Mouse (Mus musculus): ENCODE measurements around the gene 1810046K07Rik. TPM values are rescaled to one million over a fixed set of nuclear protein-coding genes. Genes with fewer than 3 reads are reported as not detected.

Gene 1810046K07Rik
- polyA plus RNA-seq, 1 experiment from 2014 or later: not detected

DNA sequence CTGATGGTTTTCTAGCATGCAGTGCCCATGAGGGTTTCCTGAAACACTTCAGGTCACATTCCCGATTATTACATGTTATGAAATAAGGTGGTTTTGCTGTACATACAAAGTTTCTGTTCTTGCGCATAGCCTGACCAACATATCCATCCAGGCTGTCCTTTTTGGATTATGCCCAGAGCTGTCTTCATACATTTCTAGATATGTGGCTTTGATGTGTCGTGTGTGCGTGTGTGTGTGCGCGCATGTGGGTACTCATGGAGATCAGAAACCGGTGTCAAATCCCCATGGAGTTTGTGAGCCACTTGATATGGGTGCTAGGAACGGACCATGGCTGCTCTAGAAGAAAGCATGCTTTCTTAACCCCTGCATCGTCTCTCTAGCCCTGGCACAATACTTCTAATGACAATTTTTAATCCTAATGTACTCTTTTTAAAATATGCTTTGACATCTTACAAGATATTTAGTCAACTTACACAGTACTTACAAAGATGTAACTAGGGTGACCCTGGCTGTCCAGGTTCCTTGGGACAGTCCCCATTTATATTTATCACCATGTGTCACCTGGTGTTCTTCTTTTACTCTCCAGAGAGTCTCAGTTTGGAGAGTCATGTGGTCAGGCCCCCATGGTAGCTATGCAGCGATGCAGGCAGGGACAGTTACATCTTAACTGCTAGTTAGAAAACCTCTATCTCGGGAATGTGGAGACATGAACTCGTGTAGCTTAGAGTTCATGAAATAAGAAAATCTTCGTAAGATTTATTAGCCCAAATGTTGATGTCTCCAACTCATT lies 2.9 kb upstream of the 1810046K07Rik start:
- Histone ChIP-seq H3K27ac (ENCODE audit: low read depth, low read length) (no peak overlapping the region), H3K4me3 (ENCODE audit: low read length) (no peak overlapping the region), H3K36me3 (ENCODE audit: control insufficient read depth, insufficient read depth, low read length) (no peaks in the 10 kb centered on the region), H3K9me3 (ENCODE audit: control insufficient read depth, low read length) (no peaks in the 10 kb centered on the region), H3K4me1 (ENCODE audit: control insufficient read depth, insufficient read depth, low read length) (peaks cover 3% of the 10 kb centered on the region; the same call in 1 of the 2 replicates), H3K4me2 (replicated peaks; ENCODE audit: low read depth, low read length) (no peak overlapping the region), H3K9ac (ENCODE audit: low read depth, low read length) (no peak overlapping the region), H3K27me3 (ENCODE audit: control insufficient read depth, insufficient read depth, low read length) (no peaks in the 10 kb centered on the region)
- 85% methylated on average over 13 of the region's 13 CpGs for WGBS
- no peak for ATAC-seq (ENCODE audit: low FRiP score, low TSS enrichment)

DNA sequence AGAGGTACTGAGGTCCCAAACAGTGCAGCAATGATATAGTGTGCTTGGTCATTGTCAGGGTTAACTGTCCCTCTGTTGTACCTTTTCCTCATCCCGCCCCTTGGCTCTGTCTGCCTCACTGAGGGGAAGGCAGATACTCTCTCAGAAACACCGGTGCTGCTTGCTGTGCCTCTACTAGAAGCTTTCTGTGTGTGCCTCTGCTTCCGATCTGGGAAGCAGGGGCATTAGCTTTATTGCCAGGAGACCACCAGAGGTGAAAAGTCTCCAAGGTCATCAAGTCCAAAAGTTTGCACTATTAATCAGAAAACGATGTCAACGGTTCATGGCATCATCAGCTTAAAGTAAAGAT lies 1.2 kb downstream of the 1810046K07Rik start:
- H3K4me2 ChIP-seq (replicated peaks; ENCODE audit: low read depth, low read length): no peak overlapping the region
- no peaks in the 10 kb centered on the region for H3K4me1 ChIP-seq (ENCODE audit: control insufficient read depth, insufficient read depth, low read length)
- no peaks in the 10 kb centered on the region for H3K27me3 ChIP-seq (ENCODE audit: control insufficient read depth, insufficient read depth, low read length)
- H3K27ac ChIP-seq (ENCODE audit: low read depth, low read length): no peak overlapping the region
- H3K9me3 ChIP-seq (ENCODE audit: control insufficient read depth, low read length): no peaks in the 10 kb centered on the region
- 81% methylated on average over 5 of the region's 5 CpGs for WGBS
- H3K9ac ChIP-seq (ENCODE audit: low read depth, low read length): no peak overlapping the region
- no peaks in the 10 kb centered on the region for H3K36me3 ChIP-seq (ENCODE audit: control insufficient read depth, insufficient read depth, low read length)
- no peak overlapping the region for H3K4me3 ChIP-seq (ENCODE audit: low read length)
- no peak for ATAC-seq (ENCODE audit: low FRiP score, low TSS enrichment)

DNA sequence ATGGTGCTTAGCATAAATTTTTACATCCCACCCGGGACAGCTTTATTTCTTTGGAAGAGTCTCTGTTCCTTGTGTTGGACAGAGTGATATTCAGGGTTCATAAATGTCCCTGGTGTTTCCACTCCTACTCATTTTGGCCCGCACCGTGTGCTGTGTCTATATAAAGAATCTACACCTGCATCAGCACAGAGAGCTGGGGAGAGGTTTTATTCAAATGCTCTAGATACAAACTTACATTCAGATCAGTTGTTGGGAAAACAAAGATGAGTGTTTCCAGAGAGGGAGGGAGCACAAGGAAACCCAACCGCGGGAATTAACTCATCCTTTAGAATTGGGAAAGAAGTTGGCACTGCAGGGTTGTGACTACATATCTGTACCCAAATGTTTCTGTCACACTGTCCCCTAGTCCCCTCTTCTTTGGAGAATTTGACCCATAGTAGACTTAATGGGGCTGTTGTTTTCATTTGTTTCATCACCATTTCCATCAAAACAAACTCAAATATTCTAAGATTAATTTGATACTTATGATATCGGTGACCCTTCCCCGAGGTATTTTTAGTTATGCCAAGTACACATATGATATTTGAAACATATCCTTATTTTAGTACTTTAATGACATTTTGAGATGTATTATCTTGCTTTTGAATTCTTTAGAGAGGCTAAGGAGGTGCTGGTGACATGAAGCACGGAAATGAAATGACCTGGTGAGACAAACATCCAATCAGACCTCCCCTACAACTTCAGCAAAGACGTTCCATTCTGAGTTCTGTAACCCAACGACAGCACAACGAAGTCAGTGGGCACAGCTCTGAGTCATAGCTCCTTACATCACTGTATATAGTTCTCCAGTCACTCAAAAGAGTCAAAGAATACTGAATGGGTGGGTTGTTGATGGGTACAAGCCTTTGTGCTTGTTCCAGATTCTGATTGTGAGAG lies 1.8 kb downstream of the 1810046K07Rik start:
- H3K9ac ChIP-seq (ENCODE audit: low read depth, low read length): no peak overlapping the region
- no peak overlapping the region for H3K27ac ChIP-seq (ENCODE audit: low read depth, low read length)
- 83% methylated on average over 11 of the region's 11 CpGs for WGBS
- H3K36me3 ChIP-seq (ENCODE audit: control insufficient read depth, insufficient read depth, low read length): no peaks in the 10 kb centered on the region
- H3K9me3 ChIP-seq (ENCODE audit: control insufficient read depth, low read length): no peaks in the 10 kb centered on the region
- no peak overlapping the region for H3K4me3 ChIP-seq (ENCODE audit: low read length)
- no peak for ATAC-seq (ENCODE audit: low FRiP score, low TSS enrichment)
- no peaks in the 10 kb centered on the region for H3K4me1 ChIP-seq (ENCODE audit: control insufficient read depth, insufficient read depth, low read length)
- no peak overlapping the region for H3K4me2 ChIP-seq (replicated peaks; ENCODE audit: low read depth, low read length)
- no peaks in the 10 kb centered on the region for H3K27me3 ChIP-seq (ENCODE audit: control insufficient read depth, insufficient read depth, low read length)

DNA sequence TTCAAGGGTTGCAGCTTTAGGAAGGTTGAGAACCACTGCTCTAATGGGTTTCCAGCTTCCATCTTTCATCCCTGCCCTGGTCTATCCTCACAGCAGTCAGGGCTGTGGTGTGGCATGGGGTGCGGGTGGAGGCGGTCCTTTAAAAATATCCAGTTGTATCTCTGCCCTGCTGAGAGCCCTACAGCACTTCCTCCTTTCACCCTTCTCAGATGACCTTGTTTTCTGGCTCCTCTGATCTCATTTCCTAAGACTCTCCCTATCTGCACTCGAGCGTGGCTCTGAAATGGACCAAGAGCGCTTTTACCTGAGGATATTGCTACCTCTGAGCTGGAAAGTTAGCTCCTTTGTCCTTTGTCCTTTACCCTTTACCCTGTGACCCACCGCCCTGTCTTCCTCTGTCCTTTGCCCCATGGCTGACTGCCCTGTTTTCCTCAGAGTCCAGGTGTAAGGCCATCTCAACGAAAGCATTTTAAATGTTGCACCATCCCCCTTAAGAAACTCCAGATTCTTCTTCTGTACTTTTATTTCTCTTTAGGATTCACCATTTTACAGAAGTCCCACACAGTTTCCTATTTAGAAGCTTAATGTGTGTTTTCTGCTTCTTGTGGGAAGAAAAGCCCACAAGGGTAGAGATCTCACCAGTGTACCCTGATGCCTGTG lies 4.2 kb downstream of the 1810046K07Rik start:
- Histone ChIP-seq H3K4me1 (ENCODE audit: control insufficient read depth, insufficient read depth, low read length) (no peaks in the 10 kb centered on the region), H3K4me2 (replicated peaks; ENCODE audit: low read depth, low read length) (no peak overlapping the region), H3K36me3 (ENCODE audit: control insufficient read depth, insufficient read depth, low read length) (no peaks in the 10 kb centered on the region), H3K4me3 (ENCODE audit: low read length) (no peak overlapping the region), H3K9me3 (ENCODE audit: control insufficient read depth, low read length) (no peaks in the 10 kb centered on the region), H3K9ac (ENCODE audit: low read depth, low read length) (no peak overlapping the region), H3K27ac (ENCODE audit: low read depth, low read length) (no peak overlapping the region), H3K27me3 (ENCODE audit: control insufficient read depth, insufficient read depth, low read length) (no peaks in the 10 kb centered on the region)
- ATAC-seq (ENCODE audit: low FRiP score, low TSS enrichment): no peak
- WGBS: 54% methylated on average over 7 of the region's 7 CpGs

DNA sequence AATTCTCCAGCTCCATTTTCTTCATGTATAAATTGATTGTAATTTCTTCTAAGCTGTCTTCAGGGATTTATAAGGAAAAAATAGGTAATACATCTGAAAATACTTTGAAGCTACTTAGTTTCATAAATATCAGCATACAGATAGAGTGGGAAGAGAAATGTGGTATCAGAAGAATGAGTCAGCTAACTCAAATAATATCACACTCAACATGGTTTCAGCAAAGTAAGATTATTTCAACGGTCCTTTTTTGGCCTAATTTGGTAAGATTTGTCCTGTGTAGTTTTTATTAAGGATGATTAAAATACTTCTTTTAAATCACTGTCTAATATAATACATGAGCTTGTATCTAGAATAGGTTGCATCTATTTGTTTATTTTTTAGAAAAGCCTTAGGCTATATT lies 8.6 kb downstream of the 1810046K07Rik start:
- Histone ChIP-seq H3K27me3 (ENCODE audit: control insufficient read depth, insufficient read depth, low read length) (no peaks in the 10 kb centered on the region), H3K4me1 (ENCODE audit: control insufficient read depth, insufficient read depth, low read length) (no peaks in the 10 kb centered on the region), H3K4me2 (replicated peaks; ENCODE audit: low read depth, low read length) (no peak overlapping the region), H3K36me3 (ENCODE audit: control insufficient read depth, insufficient read depth, low read length) (no peaks in the 10 kb centered on the region), H3K9ac (ENCODE audit: low read depth, low read length) (no peak overlapping the region), H3K4me3 (ENCODE audit: low read length) (no peak overlapping the region), H3K27ac (ENCODE audit: low read depth, low read length) (no peak overlapping the region), H3K9me3 (ENCODE audit: control insufficient read depth, low read length) (no peaks in the 10 kb centered on the region)
- no peak for ATAC-seq (ENCODE audit: low FRiP score, low TSS enrichment)
- WGBS: 84% methylated on average over 1 of the region's 1 CpGs

DNA sequence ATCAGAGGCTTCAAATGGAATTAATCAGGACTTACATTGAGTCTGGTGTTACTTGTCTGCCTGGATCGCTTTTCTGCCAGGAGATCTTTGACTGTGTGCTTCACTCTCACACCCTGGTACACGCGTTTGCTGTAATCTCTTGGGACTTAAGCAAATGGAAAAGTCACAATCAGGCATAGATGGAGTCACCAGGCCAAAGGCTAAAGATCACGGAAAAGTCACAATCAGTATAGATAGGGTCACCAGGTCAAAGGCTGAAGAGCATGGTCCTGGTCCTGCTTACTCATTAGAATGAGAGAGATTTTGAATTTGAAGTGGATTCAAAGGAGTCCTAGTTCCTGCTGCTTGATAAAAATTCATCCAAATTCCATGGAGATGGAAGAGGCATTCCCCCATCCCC lies 10.5 kb downstream of the 1810046K07Rik start:
- no peaks in the 10 kb centered on the region for H3K9me3 ChIP-seq (ENCODE audit: control insufficient read depth, low read length)
- no peak overlapping the region for H3K27ac ChIP-seq (ENCODE audit: low read depth, low read length)
- no peaks in the 10 kb centered on the region for H3K36me3 ChIP-seq (ENCODE audit: control insufficient read depth, insufficient read depth, low read length)
- no peaks in the 10 kb centered on the region for H3K4me1 ChIP-seq (ENCODE audit: control insufficient read depth, insufficient read depth, low read length)
- H3K9ac ChIP-seq (ENCODE audit: low read depth, low read length): no peak overlapping the region
- H3K4me3 ChIP-seq (ENCODE audit: low read length): no peak overlapping the region
- no peaks in the 10 kb centered on the region for H3K27me3 ChIP-seq (ENCODE audit: control insufficient read depth, insufficient read depth, low read length)
- 91% methylated on average over 4 of the region's 4 CpGs for WGBS
- no peak overlapping the region for H3K4me2 ChIP-seq (replicated peaks; ENCODE audit: low read depth, low read length)
- no peak for ATAC-seq (ENCODE audit: low FRiP score, low TSS enrichment)

GRCm38 (mm10) chr9:51317322-51317721 lies 11.4 kb downstream of the 1810046K07Rik start:
- H3K9ac ChIP-seq (ENCODE audit: low read depth, low read length): no peak overlapping the region
- H3K4me1 ChIP-seq (ENCODE audit: control insufficient read depth, insufficient read depth, low read length): no peaks in the 10 kb centered on the region
- H3K4me3 ChIP-seq (ENCODE audit: low read length): no peak overlapping the region
- H3K36me3 ChIP-seq (ENCODE audit: control insufficient read depth, insufficient read depth, low read length): no peaks in the 10 kb centered on the region
- no peak overlapping the region for H3K27ac ChIP-seq (ENCODE audit: low read depth, low read length)
- ATAC-seq (ENCODE audit: low FRiP score, low TSS enrichment): no peak
- H3K9me3 ChIP-seq (ENCODE audit: control insufficient read depth, low read length): no peaks in the 10 kb centered on the region
- no peaks in the 10 kb centered on the region for H3K27me3 ChIP-seq (ENCODE audit: control insufficient read depth, insufficient read depth, low read length)
- 95% methylated on average over 4 of the region's 4 CpGs for WGBS
- H3K4me2 ChIP-seq (replicated peaks; ENCODE audit: low read depth, low read length): no peak overlapping the region

- Histone ChIP-seq H3K9me3 (ENCODE audit: control insufficient read depth, low read length) (no peaks in the 10 kb centered on the region), H3K4me2 (replicated peaks; ENCODE audit: low read depth, low read length) (no peak overlapping the region), H3K4me3 (ENCODE audit: low read length) (no peak overlapping the region), H3K27ac (ENCODE audit: low read depth, low read length) (no peak overlapping the region), H3K4me1 (ENCODE audit: control insufficient read depth, insufficient read depth, low read length) (no peaks in the 10 kb centered on the region), H3K9ac (ENCODE audit: low read depth, low read length) (no peak overlapping the region), H3K36me3 (ENCODE audit: control insufficient read depth, insufficient read depth, low read length) (no peaks in the 10 kb centered on the region), H3K27me3 (ENCODE audit: control insufficient read depth, insufficient read depth, low read length) (no peaks in the 10 kb centered on the region)
- ATAC-seq (ENCODE audit: low FRiP score, low TSS enrichment): no peak
- WGBS: 68% methylated on average over 6 of the region's 6 CpGs
Observed at GRCm38 (mm10) chr9:51315402-51316063, 13.2 kb downstream of the 1810046K07Rik start.

Measured in kidney, embryonic 14.5 days (tissue).